Mouse (Mus musculus) cortical plate, adult 2 months (tissue): ENCODE measurements around the gene Map3k10.

ENCODE experiments used
- CTCF ChIP-seq: fragments of 200-500 bp; IDR thresholded peaks from 2 replicates; pipeline ENCODE4 v1.5.1; 2011; ENCODE audit warnings: mild to moderate bottlenecking, control low read depth, low read length; ENCODE audit not compliant: insufficient read depth; ENCODE audit errors: extremely low read depth
- POLR2A ChIP-seq: fragments of 200-500 bp; IDR thresholded peaks from 2 replicates; pipeline ENCODE4 v1.6.1; 2011; ENCODE audit warnings: mild to moderate bottlenecking, low read length, control low read depth; ENCODE audit not compliant: insufficient read depth; ENCODE audit errors: extremely low read depth

DNA sequence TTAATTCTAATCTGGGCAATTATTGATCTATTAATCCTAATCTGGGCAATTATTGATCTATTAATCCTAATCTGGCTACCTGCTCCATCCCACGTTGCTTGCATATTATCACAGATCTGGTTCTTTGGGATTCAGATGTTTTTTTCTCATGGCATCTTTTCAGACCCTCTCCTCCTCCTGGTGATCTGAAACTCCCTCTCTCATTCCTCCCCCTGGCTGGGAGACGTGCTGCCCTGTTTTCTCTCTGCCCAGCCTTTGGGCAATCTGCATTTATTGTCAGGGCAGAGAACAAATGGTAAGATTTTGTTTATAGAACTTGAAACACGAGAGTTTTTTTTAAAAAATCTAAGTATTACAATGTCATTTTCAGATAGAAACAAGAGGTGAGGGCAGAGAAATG, 13.4 kb upstream of the Map3k10 start:
- TF ChIP-seq CTCF (no peak), POLR2A (no peak)
